Mouse (Mus musculus) layer of hippocampus, adult 11-12 months (tissue): Measurements from ENCODE around the gene Serinc2.
"Not testable (repeated sequence)": the region's sequence is repeated elsewhere in the genome, so short reads cannot be mapped to it uniquely, and the experiment has no call there.

Experiments
- DNase-seq: peaks from one replicate; pipeline ENCODE4 v3.0.0; 2022; ENCODE audit warnings: low spot score

Gene Serinc2

GRCm38 (mm10) chr4:130260406-130260805, 18.6 kb downstream of the Serinc2 start:
- no peak for DNase-seq

GRCm38 (mm10) chr4:130252441-130253157, 26.4 kb downstream of the Serinc2 start:
- no peak for DNase-seq

GRCm38 (mm10) chr4:130251763-130252162, 27.2 kb downstream of the Serinc2 start:
- no peak for DNase-seq

- no peak for DNase-seq
These were observed 27.8 kb downstream of the Serinc2 start for GRCm38 (mm10) chr4:130251172-130251705.

- DNase-seq, result no peak
These were observed 30.4 kb downstream of the Serinc2 start for GRCm38 (mm10) chr4:130248636-130249035.

GRCm38 (mm10) chr4:130246132-130246531, 32.9 kb downstream of the Serinc2 start:
- DNase-seq, result peak; percentile 78

GRCm38 (mm10) chr4:130244749-130245148, 34.3 kb downstream of the Serinc2 start:
- no peak for DNase-seq

- not testable (repeated sequence) for DNase-seq
These were observed 35.4 kb downstream of the Serinc2 start for GRCm38 (mm10) chr4:130243621-130244020.

GRCm38 (mm10) chr4:130242956-130243355, 36.0 kb downstream of the Serinc2 start:
- no peak for DNase-seq

- DNase-seq, result no peak
These were observed 38.3 kb downstream of the Serinc2 start for GRCm38 (mm10) chr4:130240695-130241094.

- no peak for DNase-seq
These were observed 41.4 kb downstream of the Serinc2 start for GRCm38 (mm10) chr4:130237607-130238006.

- DNase-seq, result no peak
These were observed 42.6 kb downstream of the Serinc2 start for GRCm38 (mm10) chr4:130236361-130236760.

- no peak for DNase-seq
These were observed 54.9 kb downstream of the Serinc2 start for GRCm38 (mm10) chr4:130224071-130224470.

- no peak for DNase-seq
These were observed 56.8 kb downstream of the Serinc2 start, which contains the start of gene Gm853 for GRCm38 (mm10) chr4:130222179-130222578. Gm853 (minus strand) TSS chr4:130222401.

GRCm38 (mm10) chr4:130220176-130220575, 58.8 kb downstream of the Serinc2 start:
- DNase-seq, result no peak

- no peak for DNase-seq
These were observed 63.6 kb downstream of the Serinc2 start for GRCm38 (mm10) chr4:130215392-130215791.

GRCm38 (mm10) chr4:130213857-130214256, 65.1 kb downstream of the Serinc2 start:
- no peak for DNase-seq

- no peak for DNase-seq
These were observed 65.8 kb downstream of the Serinc2 start for GRCm38 (mm10) chr4:130213197-130213596.

GRCm38 (mm10) chr4:130212421-130212820, 66.6 kb downstream of the Serinc2 start:
- no peak for DNase-seq

GRCm38 (mm10) chr4:130211870-130212269, 67.1 kb downstream of the Serinc2 start:
- DNase-seq, result no peak
